Mouse (Mus musculus) gastrocnemius, adult 18-20 months (tissue): ENCODE measurements around the gene Hspa1b. TPM values are rescaled to one million over a fixed set of nuclear protein-coding genes. Genes with fewer than 3 reads are reported as not detected.
A peak's percentile ranks its signal among the peaks of the same experiment; 100 is the strongest.
"Not testable (repeated sequence)": the region's sequence is repeated elsewhere in the genome, so short reads cannot be mapped to it uniquely, and the experiment has no call there.

ENCODE experiments used
- DNase-seq: peaks from one replicate; pipeline ENCODE4 v3.0.0; 2021; ENCODE audit warnings: low spot score
- total RNA-seq, 2 experiments: library from RNA; stranded (reverse); gene quantifications; 2 replicates each; pipeline ENCODE4 v1.2.3; 2021

The Hspa1b gene
- total RNA-seq, 2 experiments from 2014 or later = 11.4 to 94.8 TPM

GRCm38 (mm10) chr17:34982328-34982727 is 23.3 kb upstream of the Hspa1b start:
- no peak for DNase-seq

GRCm38 (mm10) chr17:34981690-34982180 is 22.7 kb upstream of the Hspa1b start, which contains the start of gene Lsm2:
TSS of gene Lsm2 (plus strand) at chr17:34981862.
- DNase-seq = peak; percentile 92

GRCm38 (mm10) chr17:34980655-34981054 is 21.6 kb upstream of the Hspa1b start:
- DNase-seq = peak; percentile 60

- DNase-seq = no peak
Observed at GRCm38 (mm10) chr17:34979631-34980030, 20.6 kb upstream of the Hspa1b start.

- DNase-seq = no peak
Observed at GRCm38 (mm10) chr17:34978239-34978638, 19.2 kb upstream of the Hspa1b start.

GRCm38 (mm10) chr17:34977000-34977399 is 18.0 kb upstream of the Hspa1b start:
- DNase-seq = no peak

GRCm38 (mm10) chr17:34975581-34976492 is 16.8 kb upstream of the Hspa1b start:
- no peak for DNase-seq

GRCm38 (mm10) chr17:34972069-34972749 is 13.2 kb upstream of the Hspa1b start, which contains the start of the genes Hspa1a and Hspa1l:
TSS of gene Hspa1a (minus strand) at chr17:34972156.
TSS of gene Hspa1l (plus strand) at chr17:34972703.
- peak; percentile 89 for DNase-seq

- DNase-seq = not testable (repeated sequence)
Observed at GRCm38 (mm10) chr17:34971694-34972068, 12.6 kb upstream of the Hspa1b start.

- not testable (repeated sequence) for DNase-seq
Observed at GRCm38 (mm10) chr17:34970850-34971249, 11.8 kb upstream of the Hspa1b start.

- not testable (repeated sequence) for DNase-seq
Observed at GRCm38 (mm10) chr17:34969822-34970221, 10.8 kb upstream of the Hspa1b start, which contains the start of gene Gm20481. TSS of gene Gm20481 (plus strand) at chr17:34969912.

- DNase-seq = no peak
Observed at GRCm38 (mm10) chr17:34965627-34966026, 6.6 kb upstream of the Hspa1b start.

GRCm38 (mm10) chr17:34964640-34965049 is 5.6 kb upstream of the Hspa1b start:
- DNase-seq = no peak

- no peak for DNase-seq
Observed at GRCm38 (mm10) chr17:34962841-34963240, 3.8 kb upstream of the Hspa1b start.

- no peak for DNase-seq
Observed at GRCm38 (mm10) chr17:34962125-34962524, 3.1 kb upstream of the Hspa1b start.

- no peak for DNase-seq
Observed at GRCm38 (mm10) chr17:34960702-34961493, 1.9 kb upstream of the Hspa1b start.

GRCm38 (mm10) chr17:34959881-34960515 is 960 bp upstream of the Hspa1b start:
- DNase-seq = peak; percentile 43

- DNase-seq = not testable (repeated sequence)
Observed at GRCm38 (mm10) chr17:34958734-34959129, 306 bp downstream of the Hspa1b start.

- not testable (repeated sequence) for DNase-seq
Observed at GRCm38 (mm10) chr17:34957966-34958365, 1.1 kb downstream of the Hspa1b start.

GRCm38 (mm10) chr17:34957291-34957690 is 1.7 kb downstream of the Hspa1b start:
- DNase-seq = not testable (repeated sequence)

- no peak for DNase-seq
Observed at GRCm38 (mm10) chr17:34956340-34956739, 2.7 kb downstream of the Hspa1b start.
